Mouse (Mus musculus) G1E-ER4 (cell line): Measurements from ENCODE around the gene Plekhg2. TPM values are rescaled to one million over a fixed set of nuclear protein-coding genes. Genes with fewer than 3 reads are reported as not detected.

Source experiments
- GATA1 ChIP-seq: IDR thresholded peaks from one replicate; pipeline ENCODE4 v1.8.0; 2012; ENCODE audit warnings: low read length, inconsistent platforms
- polyA plus RNA-seq: library from polyadenylated mRNA; stranded (reverse); fragments of >175 nt; gene quantifications from 2 replicates; pipeline ENCODE4 v1.2.3, GENCODE M21; 2012

The Plekhg2 gene
- polyA plus RNA-seq, 1 experiment = 16.0 TPM

DNA sequence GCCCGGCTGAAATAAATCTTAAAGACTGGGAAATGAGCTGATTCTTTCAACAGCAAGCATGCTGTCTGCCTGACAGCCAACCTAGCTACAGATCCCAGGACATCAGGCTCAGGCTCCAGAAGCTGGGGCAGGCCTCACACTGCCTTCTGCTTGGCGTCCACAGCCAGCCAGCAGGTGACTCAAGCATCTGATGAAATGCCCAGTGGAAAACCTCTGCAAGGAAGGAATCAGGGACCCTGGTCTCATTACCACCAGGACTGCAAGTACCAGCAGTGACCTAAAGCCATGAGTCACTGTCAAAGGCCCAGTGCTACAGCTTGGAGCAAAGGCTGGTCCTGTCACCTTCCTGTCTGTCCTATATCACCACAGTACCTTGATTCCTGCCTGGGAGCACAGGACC, 36.9 kb downstream of the Plekhg2 start:
- TF ChIP-seq GATA1 = no peak

DNA sequence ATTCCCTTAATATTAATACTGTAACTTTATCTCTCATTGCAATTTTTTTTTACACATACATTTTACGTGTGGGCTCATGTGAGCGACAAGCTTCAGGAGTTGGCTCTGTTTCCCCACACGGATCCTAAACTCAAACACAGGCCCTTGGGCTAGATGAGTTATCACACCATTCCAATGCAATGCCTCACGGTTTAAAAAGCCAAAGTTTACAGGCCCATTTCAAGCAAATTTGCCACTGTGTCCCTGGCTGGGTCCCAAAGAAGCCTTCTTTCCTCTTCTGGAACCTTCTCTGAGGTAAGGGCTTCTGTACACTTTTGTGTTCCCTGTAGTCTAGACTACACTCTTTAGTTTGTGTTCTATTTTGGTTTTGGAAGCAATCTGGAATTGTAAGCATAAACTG, 37.9 kb downstream of the Plekhg2 start:
- no peak for TF ChIP-seq GATA1

DNA sequence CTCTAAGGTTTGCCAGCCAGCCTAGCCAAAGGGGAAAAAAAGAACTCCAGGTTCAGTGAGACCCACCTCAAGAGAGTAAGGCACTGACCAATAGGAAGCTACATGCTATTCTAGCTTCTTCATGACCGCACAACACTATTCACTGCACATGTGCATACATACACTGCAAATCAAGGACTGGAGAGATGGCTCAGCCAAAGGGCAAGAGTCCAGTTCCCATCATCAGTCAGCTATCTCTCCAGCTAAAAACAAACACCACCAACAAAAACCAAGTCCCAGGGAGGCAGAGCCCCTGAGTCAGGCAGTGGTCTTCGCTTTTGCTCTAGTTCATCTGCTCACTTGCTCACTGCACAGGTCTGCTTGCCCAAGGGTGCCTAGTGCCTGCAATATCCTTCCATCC, 44.1 kb downstream of the Plekhg2 start:
- no peak for TF ChIP-seq GATA1

DNA sequence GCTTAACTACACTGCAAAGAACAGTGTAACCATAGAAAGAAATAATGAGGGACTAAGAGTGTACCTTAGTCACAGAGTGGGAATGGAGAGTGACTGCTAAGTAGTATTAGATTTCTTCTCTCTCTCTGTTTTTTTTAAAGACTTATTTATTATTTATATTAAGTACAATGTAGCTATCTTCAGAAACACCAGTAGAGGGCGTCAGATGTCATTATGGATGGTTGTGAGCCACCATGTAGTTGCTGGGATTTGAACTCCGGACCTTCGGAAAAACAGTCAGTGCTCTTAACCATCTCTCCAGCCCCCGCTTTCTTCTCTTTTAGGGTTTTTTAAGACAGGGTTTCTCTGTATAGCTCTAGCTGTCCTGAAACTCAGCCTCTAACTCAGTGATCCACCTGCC, 45.9 kb downstream of the Plekhg2 start:
- no peak for TF ChIP-seq GATA1

DNA sequence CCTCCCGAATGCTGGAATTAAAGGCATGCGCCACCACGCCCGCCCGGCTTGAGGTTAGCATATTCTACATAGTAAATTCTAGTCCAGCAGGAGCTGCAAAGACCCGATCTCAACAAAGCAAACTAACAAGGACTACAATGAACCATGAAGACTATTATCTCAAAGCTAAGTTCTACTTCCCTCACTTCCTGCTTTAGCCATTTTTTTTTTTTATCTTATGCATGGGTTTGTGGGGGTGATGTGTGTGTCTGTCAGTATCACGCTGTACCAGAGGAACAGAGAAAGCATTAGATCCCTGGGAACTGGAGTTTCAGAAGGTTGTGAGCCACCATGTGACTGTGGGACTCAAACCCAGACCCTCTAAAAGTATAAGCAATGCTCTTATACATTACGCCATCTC, 47.1 kb downstream of the Plekhg2 start:
- TF ChIP-seq GATA1 = no peak

DNA sequence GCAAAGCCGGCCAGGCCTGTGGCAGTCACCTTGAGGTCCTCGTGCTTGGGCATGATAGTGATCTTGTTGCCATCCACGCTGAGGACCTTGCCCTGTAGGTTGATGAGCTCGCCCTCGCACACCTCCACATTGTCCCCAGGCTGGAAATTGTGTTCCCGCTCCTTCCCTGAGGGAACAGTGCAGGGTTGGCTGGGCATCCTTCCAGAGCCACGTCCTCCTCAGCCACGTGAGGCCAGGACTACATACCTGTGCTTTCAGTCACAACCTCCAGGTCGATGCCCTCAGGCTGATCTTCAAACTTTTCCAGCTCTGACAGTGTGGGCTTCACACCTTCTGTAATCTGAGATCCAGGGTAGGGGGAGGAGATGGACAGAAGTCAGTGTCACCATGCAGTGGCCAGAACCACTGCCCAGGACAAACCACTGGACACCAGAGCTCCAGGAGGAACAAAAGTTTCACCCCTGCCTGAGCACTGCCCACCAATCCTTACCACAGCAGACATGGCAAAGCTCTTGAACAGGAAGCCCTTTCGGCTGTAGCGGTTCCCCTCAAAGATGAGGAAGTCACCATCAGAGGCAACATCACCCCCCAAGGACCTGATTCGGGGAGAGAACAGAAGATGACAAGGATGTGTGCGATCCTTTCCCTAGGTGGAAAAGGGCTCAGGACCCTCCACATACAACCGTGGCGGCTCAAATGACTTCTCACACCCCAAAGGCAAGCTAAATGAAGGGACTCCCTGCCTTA, 50.3 kb downstream of the Plekhg2 start:
- TF ChIP-seq GATA1 = no peak

DNA sequence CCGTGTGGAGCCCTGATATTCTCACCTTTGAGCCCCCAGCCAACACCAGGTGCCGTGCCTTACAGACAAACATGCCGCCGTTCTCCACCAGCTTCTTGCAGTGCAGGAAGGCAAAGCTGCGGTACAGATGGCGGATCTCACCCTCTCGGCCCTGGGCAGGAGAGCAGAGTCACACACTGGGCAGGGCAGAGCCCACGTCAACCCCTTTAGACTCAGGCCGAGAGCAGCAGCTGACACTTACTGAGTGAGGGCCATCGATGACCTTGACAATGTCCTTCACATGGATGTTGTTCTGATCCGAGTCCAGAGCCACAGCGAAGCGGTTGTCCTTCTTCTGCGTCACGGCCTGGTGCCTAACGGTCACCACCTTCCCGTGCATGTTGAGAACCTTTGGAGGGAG, 53.7 kb downstream of the Plekhg2 start:
- no peak for TF ChIP-seq GATA1

DNA sequence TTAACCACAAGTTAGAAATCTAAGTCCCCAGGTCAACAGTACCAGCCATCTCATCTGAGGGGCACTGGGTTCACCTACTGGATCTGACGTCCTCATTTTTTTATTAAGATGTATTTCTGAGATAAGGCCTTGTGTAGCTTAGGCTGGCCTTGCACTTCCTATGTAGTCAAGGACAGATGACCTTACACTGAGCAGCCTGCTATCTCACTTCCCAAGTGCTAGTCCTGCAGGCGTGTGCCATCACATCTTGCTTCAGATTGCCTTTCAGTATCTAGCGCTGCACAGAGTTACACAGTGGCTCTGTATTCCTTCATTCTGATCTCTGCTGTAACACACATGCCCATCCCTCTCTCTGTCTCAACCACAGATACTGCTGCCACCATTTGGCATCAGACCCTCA, 54.4 kb downstream of the Plekhg2 start:
- no peak for TF ChIP-seq GATA1

DNA sequence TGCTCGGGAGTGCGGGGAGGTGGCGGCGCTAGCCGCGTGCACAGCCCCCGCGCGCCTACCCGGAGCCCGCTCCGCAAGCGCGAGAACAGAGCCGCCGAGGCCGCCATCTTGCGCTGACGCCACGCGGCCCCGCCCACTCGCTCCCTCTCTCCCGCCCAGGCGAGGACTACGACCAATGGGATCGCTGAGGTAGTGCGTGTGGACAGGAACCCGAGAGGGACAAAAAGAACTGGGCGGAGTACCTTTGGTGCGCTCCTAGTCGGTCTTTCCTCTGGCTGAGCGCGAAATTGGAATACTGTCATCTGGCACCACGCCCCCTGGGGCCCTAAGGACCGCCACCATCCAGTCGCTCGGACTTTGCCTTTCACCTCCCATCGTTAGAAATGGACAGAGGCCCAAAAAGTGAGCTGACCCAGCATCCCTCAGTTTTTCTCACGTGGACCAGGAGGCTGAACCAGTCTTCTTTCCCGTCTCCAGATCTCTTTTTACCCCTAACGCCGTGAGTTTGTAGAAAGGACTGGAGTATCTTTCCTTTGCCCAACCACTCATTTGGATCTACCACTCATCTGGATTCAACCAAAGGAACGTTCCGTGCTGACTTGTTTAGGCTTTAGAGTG, 60.4 kb downstream of the Plekhg2 start, which contains the start of gene Timm50:
Gene Timm50, minus strand, starts transcription at position 147 of the 618 bp plus-strand sequence.
- TF ChIP-seq GATA1 = no peak

DNA sequence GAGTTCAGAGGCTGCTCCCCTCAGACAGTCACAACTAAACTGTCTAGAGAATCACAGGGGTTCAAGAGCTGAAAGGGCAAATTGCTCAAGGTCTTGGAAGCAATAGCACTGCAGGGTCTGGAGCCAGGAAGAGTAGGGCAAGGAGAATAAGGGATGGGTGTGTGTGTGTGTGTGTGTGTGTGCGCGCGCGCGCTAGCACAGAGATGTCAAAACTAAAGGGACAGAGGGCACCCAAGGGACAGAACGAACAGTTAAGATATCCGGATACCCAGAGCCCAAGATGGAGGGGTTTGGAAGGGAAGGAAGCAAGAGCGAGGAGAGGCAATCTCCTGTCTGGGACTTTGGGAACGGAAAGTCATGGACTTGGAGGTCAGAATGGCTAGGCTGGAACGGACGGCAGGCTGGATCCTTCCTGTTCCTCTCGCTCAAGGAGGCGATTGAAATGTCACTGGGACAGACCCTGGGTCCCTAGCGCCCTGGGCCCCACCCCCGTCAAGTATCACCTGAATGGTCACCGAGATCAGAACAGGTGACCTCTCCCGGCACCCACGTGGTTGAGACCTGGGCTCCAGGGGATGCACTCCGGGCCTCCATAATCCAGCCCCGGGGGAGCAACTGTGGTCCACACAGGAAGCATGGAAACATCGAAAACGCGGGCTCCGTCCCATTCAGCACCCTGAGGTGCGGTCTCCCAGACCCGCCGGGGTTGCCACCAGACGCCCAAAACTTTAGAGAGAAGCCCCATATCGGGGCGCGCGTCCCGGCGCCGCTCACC, 61.1 kb downstream of the Plekhg2 start:
- TF ChIP-seq GATA1 = no peak

DNA sequence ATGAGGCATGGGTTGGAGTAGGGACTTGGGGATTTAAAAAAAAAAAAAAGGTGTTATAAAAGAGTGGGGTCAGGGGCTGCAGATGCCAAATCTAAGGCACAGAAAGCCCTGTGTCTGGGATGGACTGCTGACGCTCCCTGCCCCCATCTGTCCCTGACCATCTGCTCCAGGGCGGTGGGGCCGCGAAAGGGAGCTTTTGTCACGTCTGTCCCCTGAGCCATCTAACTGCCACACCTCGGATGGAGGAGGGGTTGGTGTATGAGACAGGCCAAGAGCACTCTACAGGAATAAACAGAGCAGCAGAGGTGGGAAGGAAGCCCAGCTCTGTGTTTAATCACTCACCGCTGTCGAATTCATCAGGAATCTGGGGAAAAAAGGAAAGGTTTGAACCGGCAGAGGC, 62.7 kb downstream of the Plekhg2 start:
- no peak for TF ChIP-seq GATA1

Other genes starting within 250 kb of the Plekhg2 start
- gene 9530053A07Rik, start 243.1 kb downstream of the Plekhg2 start, polyA plus RNA-seq = not detected in 2 replicates
- gene Fbl, start 202.9 kb downstream of the Plekhg2 start, polyA plus RNA-seq = 951 and 979 TPM in 2 replicates
- 51.5 and 66.1 TPM in 2 replicates for gene Dyrk1b, start 193.1 kb downstream of the Plekhg2 start, polyA plus RNA-seq
- gene Eid2, start 104.7 kb downstream of the Plekhg2 start, polyA plus RNA-seq = 90.4 and 132 TPM in 2 replicates
- gene Eid2b, start 94.9 kb downstream of the Plekhg2 start, polyA plus RNA-seq = 49.9 and 67.9 TPM in 2 replicates
- not detected in 2 replicates for gene Selenov, start 81.4 kb downstream of the Plekhg2 start, polyA plus RNA-seq
- gene Dll3, start 70.4 kb downstream of the Plekhg2 start, polyA plus RNA-seq = 0.17 and 0.36 TPM in 2 replicates
- 254 and 431 TPM in 2 replicates for gene Timm50, start 60.5 kb downstream of the Plekhg2 start, polyA plus RNA-seq
- gene Supt5, start 33.9 kb downstream of the Plekhg2 start, polyA plus RNA-seq = 164 and 237 TPM in 2 replicates
- gene Rps16, start 21.9 kb downstream of the Plekhg2 start, polyA plus RNA-seq = 1,552 and 2,390 TPM in 2 replicates
- gene Zfp36, start 7.7 kb upstream of the Plekhg2 start, polyA plus RNA-seq = 19.6 and 21.6 TPM in 2 replicates
- 30.5 and 33.2 TPM in 2 replicates for gene Med29, start 20.1 kb upstream of the Plekhg2 start, polyA plus RNA-seq
- gene Paf1, start 20.4 kb upstream of the Plekhg2 start, polyA plus RNA-seq = 229 and 279 TPM in 2 replicates
- gene Gmfg, start 64.8 kb upstream of the Plekhg2 start, polyA plus RNA-seq = 1.3 and 1.7 TPM in 2 replicates
- 0.03 and 0.10 TPM in 2 replicates for gene Lrfn1, start 79.4 kb upstream of the Plekhg2 start, polyA plus RNA-seq
- gene Ifnl2, start 137.9 kb upstream of the Plekhg2 start, polyA plus RNA-seq = not detected in 2 replicates
- gene Ifnl3, start 150.2 kb upstream of the Plekhg2 start, polyA plus RNA-seq = not detected in 2 replicates
- gene Sycn, start 168.3 kb upstream of the Plekhg2 start, polyA plus RNA-seq = not detected in 2 replicates
- gene Nccrp1, start 174.7 kb upstream of the Plekhg2 start, polyA plus RNA-seq = not detected in 2 replicates
- gene Samd4b, start 225.5 kb upstream of the Plekhg2 start, polyA plus RNA-seq = 95.5 and 118 TPM in 2 replicates
- gene Pak4, start 225.6 kb upstream of the Plekhg2 start, polyA plus RNA-seq = 108 and 142 TPM in 2 replicates